Mouse (Mus musculus) embryo, embryonic 11 days (tissue): ENCODE measurements at regions not wholly inside any gene's neighbourhood (a gene's known extent, or its start where the extent isn't known, plus 50 kb on each side); places are given as distances from the start of the nearest gene placed in this dataset.
A peak's percentile ranks its signal among the peaks of the same experiment; 100 is the strongest.

Experiments used
- DNase-seq: peaks from one replicate; pipeline ENCODE4 v3.0.0-alpha.2; 2015

- DNase-seq = peak; percentile 43
Observed at GRCm38 (mm10) chrX:106766812-106767211, 73.6 kb downstream of the Rtl3 start.
